Comparison of ENCODE assay signal across 25 mouse cellular contexts in genomic region chr7:82555803-82556202, GRCm38 (mm10).
DNase-seq lines count a peak whose midpoint lies in the region; ATAC-seq and TF ChIP-seq lines count a peak whose summit lies in the region.
"Had no signal": no experiment of that assay in that cellular context is flagged by ENCODE, and none has a peak within 500 bp of the region (broad histone marks: within the 10 kb centered on the region; RNA-seq: fewer than 3 reads in every experiment).

No protein-coding gene starts in this region.

- no peaks in the 10 kb centered on the region for H3K36me3 ChIP-seq in heart, embryonic 11.5 days (ENCODE audit: control insufficient read depth, insufficient read depth, low read length)
- H3K36me3 ChIP-seq in midbrain, postnatal 0 days (ENCODE audit: insufficient read depth, low read length) = no peaks in the 10 kb centered on the region
- H3K36me3 ChIP-seq: embryonic facial prominence, embryonic 12.5 days; embryonic facial prominence, embryonic 15.5 days; forebrain, embryonic 15.5 days; G1E had no signal

- no peak overlapping the region for H3K9ac ChIP-seq in heart, embryonic 11.5 days (ENCODE audit: low read depth, low read length)
- no peak overlapping the region for H3K9ac ChIP-seq in midbrain, postnatal 0 days (replicated peaks; ENCODE audit: low read length, poor library complexity, severe bottlenecking)
- H3K9ac ChIP-seq: embryonic facial prominence, embryonic 12.5 days; embryonic facial prominence, embryonic 15.5 days; forebrain, embryonic 13.5 days; forebrain, embryonic 15.5 days; forebrain, postnatal 0 days had no signal

- no peak overlapping the region for H3K4me3 ChIP-seq in heart, embryonic 11.5 days (ENCODE audit: low read depth, low read length)
- no peak overlapping the region for H3K4me3 ChIP-seq in embryonic fibroblast, embryonic 13.5 days (ENCODE audit: insufficient read depth, low read length)
- H3K4me3 ChIP-seq in midbrain, postnatal 0 days (ENCODE audit: low read depth, low read length) = no peak overlapping the region
- H3K4me3 ChIP-seq: embryonic facial prominence, embryonic 12.5 days; embryonic facial prominence, embryonic 15.5 days; forebrain, embryonic 13.5 days; forebrain, embryonic 15.5 days had no signal

- no peaks in the 10 kb centered on the region for H3K4me1 ChIP-seq in heart, embryonic 11.5 days (ENCODE audit: control insufficient read depth, insufficient read depth, low read length)
- peaks cover 10% of the 10 kb centered on the region for H3K4me1 ChIP-seq in embryonic fibroblast, embryonic 13.5 days (ENCODE audit: control insufficient read depth, insufficient read depth, low read length)
- H3K4me1 ChIP-seq in midbrain, postnatal 0 days (ENCODE audit: insufficient read depth, low read length) = no peaks in the 10 kb centered on the region
- H3K4me1 ChIP-seq: forebrain, embryonic 13.5 days; forebrain, embryonic 15.5 days had no signal

- ATAC-seq in heart, embryonic 11.5 days (replicated peaks; ENCODE audit: insufficient number of reproducible peaks, low FRiP score, low TSS enrichment) = no peak
- ATAC-seq in midbrain, postnatal 0 days (ENCODE audit: low FRiP score) = no peak
- ATAC-seq: CD4-positive, CD25-positive, alpha-beta regulatory T cell, adult 4 months; forebrain, embryonic 13.5 days; forebrain, embryonic 15.5 days; forebrain, postnatal 0 days; Patski had no signal

- H3K27me3 ChIP-seq in heart, embryonic 11.5 days (ENCODE audit: control insufficient read depth, insufficient read depth, low read length) = no peaks in the 10 kb centered on the region
- H3K27me3 ChIP-seq in midbrain, postnatal 0 days (ENCODE audit: insufficient read depth, low read length) = no peaks in the 10 kb centered on the region
- H3K27me3 ChIP-seq: CH12.LX; embryonic facial prominence, embryonic 12.5 days; embryonic facial prominence, embryonic 15.5 days; forebrain, embryonic 13.5 days; forebrain, embryonic 15.5 days; Patski had no signal

- TF ChIP-seq CTCF in embryonic fibroblast, embryonic 13.5 days (IDR thresholded peaks at IDR 0.05; ENCODE audit: borderline replicate concordance, insufficient read depth, low read length) = no peak
- no peak for TF ChIP-seq CTCF in midbrain, postnatal 0 days (IDR thresholded peaks at IDR 0.05)

- WGBS in heart, embryonic 11.5 days (ENCODE audit: insufficient replicate concordance) = 70% methylated on average over 5 of the region's 5 CpGs
- WGBS in midbrain, postnatal 0 days = 85% methylated on average over 5 of the region's 5 CpGs

- no peaks in the 10 kb centered on the region for H3K9me3 ChIP-seq in heart, embryonic 11.5 days (replicated peaks; ENCODE audit: control insufficient read depth, low read length)
- H3K9me3 ChIP-seq in midbrain, postnatal 0 days (ENCODE audit: low read length) = no peaks in the 10 kb centered on the region
- H3K9me3 ChIP-seq: embryonic facial prominence, embryonic 15.5 days; forebrain, embryonic 13.5 days; forebrain, embryonic 15.5 days; G1E had no signal

- peak; percentile 3 for DNase-seq in heart, adult 11 months
- peak; percentile 33 for DNase-seq in 3T3-L1 (ENCODE audit: low read depth, low spot score)
- no peak for DNase-seq in midbrain, postnatal 0 days (ENCODE audit: low spot score)
- DNase-seq: adrenal gland, adult 2 months; adrenal gland, postnatal 10 days; adrenal gland, postnatal 25 days; B cell, adult 2 months; cerebellum, adult 11 months; cerebellum, adult 18-20 months; cerebellum, adult 8-10 months; cerebellum, adult 9-11 months; cerebellum, postnatal 14 days; cerebellum, postnatal 36 days; embryo, embryonic 11 days; forebrain, postnatal 0 days had no signal

- no peak overlapping the region for H3K4me2 ChIP-seq in heart, embryonic 11.5 days
- H3K4me2 ChIP-seq in midbrain, postnatal 0 days (ENCODE audit: low read depth, low read length, poor library complexity, severe bottlenecking) = no peak overlapping the region
- H3K4me2 ChIP-seq: embryonic facial prominence, embryonic 12.5 days; embryonic facial prominence, embryonic 15.5 days; forebrain, embryonic 13.5 days; forebrain, embryonic 15.5 days had no signal

- no peak overlapping the region for H3K27ac ChIP-seq in heart, embryonic 11.5 days (ENCODE audit: low read depth, low read length)
- peak overlapping the region; percentile 69; the same call in 1 of the 2 replicates for H3K27ac ChIP-seq in embryonic fibroblast, embryonic 13.5 days (ENCODE audit: insufficient read depth, low read length)
- H3K27ac ChIP-seq in midbrain, postnatal 0 days (ENCODE audit: low read depth, low read length) = no peak overlapping the region
- H3K27ac ChIP-seq: embryonic facial prominence, embryonic 12.5 days; embryonic facial prominence, embryonic 15.5 days; forebrain, embryonic 13.5 days; forebrain, embryonic 15.5 days had no signal

- TF ChIP-seq POLR2A in embryonic fibroblast, embryonic 13.5 days (IDR thresholded peaks at IDR 0.05; ENCODE audit: low read depth, low read length) = no peak
